Mouse (Mus musculus) heart, adult 2 months (tissue): Measurements from ENCODE around the gene Zc3hav1l. TPM values are rescaled to one million over a fixed set of nuclear protein-coding genes. Genes with fewer than 3 reads are reported as not detected.

Experiments
- DNase-seq, 2 experiments: peaks; one replicate each; pipeline ENCODE4 v3.0.0; 2021
- H3K27ac ChIP-seq: fragments of 200-600 bp; 2 replicates; pipeline ENCODE4 v1.8.1; 2022
- H3K27me3 ChIP-seq: fragments of 200-500 bp; 2 replicates; pipeline ENCODE4 v1.6.1; 2012; ENCODE audit warnings: mild to moderate bottlenecking, low read length, inconsistent platforms, mixed read lengths; ENCODE audit not compliant: control insufficient read depth, insufficient read depth
- H3K36me3 ChIP-seq: fragments of 200-500 bp; 2 replicates; pipeline ENCODE4 v1.6.1; 2012; ENCODE audit warnings: low read length, inconsistent platforms; ENCODE audit not compliant: control insufficient read depth, insufficient read depth
- H3K4me1 ChIP-seq: fragments of 200-500 bp; 2 replicates; pipeline ENCODE4 v1.6.1; 2011; ENCODE audit warnings: low read length; ENCODE audit not compliant: control insufficient read depth, insufficient read depth
- H3K4me3 ChIP-seq: fragments of 200-600 bp; 2 replicates; pipeline ENCODE4 v1.8.1; 2022
- H3K79me2 ChIP-seq: fragments of 200-500 bp; replicated peaks from 2 replicates; pipeline ENCODE4 v1.6.1; 2012; ENCODE audit warnings: mild to moderate bottlenecking, inconsistent platforms, low read length, moderate library complexity, mixed read lengths; ENCODE audit not compliant: control insufficient read depth, insufficient read depth
- H3K9ac ChIP-seq: fragments of 200-500 bp; 2 replicates; pipeline ENCODE4 v1.6.1; 2012; ENCODE audit warnings: low read depth, mild to moderate bottlenecking, control low read depth, inconsistent platforms, low read length, mixed read lengths
- CTCF ChIP-seq: fragments of 200-600 bp; IDR thresholded peaks from 2 replicates; pipeline ENCODE4 v1.8.1; 2022; ENCODE audit warnings: antibody characterized with exemption, mild to moderate bottlenecking, moderate library complexity
- EP300 ChIP-seq: fragments of 200-500 bp; IDR thresholded peaks from 2 replicates; pipeline ENCODE4 v1.6.1; 2011; ENCODE audit warnings: low read depth, low read length, control low read depth; ENCODE audit not compliant: insufficient read depth
- POLR2A ChIP-seq: fragments of 200-500 bp; IDR thresholded peaks from 2 replicates; pipeline ENCODE4 v1.6.1; 2011; ENCODE audit warnings: mild to moderate bottlenecking, low read depth, low read length, control low read depth; ENCODE audit not compliant: insufficient read depth
- WGBS: fragments of 180-500 bp; shearing (Covaris S2); methylation state at CpG from one replicate; pipeline ENCODE4 v1.1.7; 2018; 5-methylcytosine and 5-hydroxymethylcytosine counted together
- intact Hi-C: fragments of 180-260 bp; cut with DNase I; formaldehyde crosslinking; loops from one replicate; pipeline ENCODE4 v1.15.1; 2025
- long read RNA-seq: library from polyadenylated mRNA; stranded (forward); transcript quantifications from one replicate; pipeline ENCODE4 v2.0.0, GENCODE M21; 2021
- polyA plus RNA-seq: library from polyadenylated mRNA; depleted of rRNA; stranded (reverse); fragments of >200 nt; gene quantifications from 2 replicates; pipeline ENCODE4 v1.2.3, GENCODE M21; 2012; rRNA removed
- total RNA-seq, 2 experiments: library from RNA; stranded (reverse); gene quantifications; 2 replicates each; pipeline ENCODE4 v1.2.3; 2021

Zc3hav1l gene
- total RNA-seq: 1 to 10 TPM; 1.0 to 1.6 TPM
- polyA plus RNA-seq: 1.5 and 3.8 TPM in 2 replicates
- long read RNA-seq: 0 reads

GRCm38 (mm10) chr6:38298761-38299401, at the start of gene Zc3hav1l:
TSS of gene Zc3hav1l (minus strand) at chr6:38299259.
- H3K4me3 ChIP-seq: peak within 1 kb of the TSS; percentile 77
- peak; percentile 79 to 81 for DNase-seq
- TF ChIP-seq CTCF (0 out of 2 replicates have a peak, but pooled peaks have one; percentile 4), EP300 (no peak), POLR2A (peak; percentile 49)
- H3K27ac ChIP-seq: peak within 1 kb of the TSS; percentile 68
- H3K79me2 ChIP-seq: no peaks in the 10 kb centered on the region
- WGBS: under 1% methylated on average over 70 of the region's 70 CpGs
- peak within 1 kb of the TSS; percentile 96 for H3K9ac ChIP-seq
- H3K4me1 ChIP-seq: 0 out of 2 replicates have a peak, but pooled peaks cover 1% of the 10 kb centered on the region
- H3K36me3 ChIP-seq: no peaks in the 10 kb centered on the region
- intact Hi-C loops: no loop called here
- no peaks in the 10 kb centered on the region for H3K27me3 ChIP-seq

- Histone ChIP-seq H3K27me3 (no peaks in the 10 kb centered on the region), H3K27ac (no peak overlapping the region), H3K79me2 (0 out of 2 replicates have a peak, but pooled peaks cover 3% of the 10 kb centered on the region), H3K4me3 (no peak overlapping the region), H3K9ac (no peak overlapping the region), H3K4me1 (peaks cover 18% of the 10 kb centered on the region), H3K36me3 (peaks cover 10% of the 10 kb centered on the region)
- DNase-seq: no peak
- 79% methylated on average over 5 of the region's 5 CpGs for WGBS
- TF ChIP-seq EP300: no peak
- TF ChIP-seq POLR2A: no peak
- no peak for TF ChIP-seq CTCF
- intact Hi-C loops: no loop called here
Measured at GRCm38 (mm10) chr6:38347875-38348274, 48.8 kb upstream of the Zc3hav1l start.

GRCm38 (mm10) chr6:38345796-38346195, 46.7 kb upstream of the Zc3hav1l start:
- 21% methylated on average over 7 of the region's 7 CpGs for WGBS
- H3K27me3 ChIP-seq: no peaks in the 10 kb centered on the region
- peaks cover 8% of the 10 kb centered on the region for H3K36me3 ChIP-seq
- DNase-seq: peak; percentile 80 to 82
- 0 out of 2 replicates have a peak, but pooled peaks cover 2% of the 10 kb centered on the region for H3K79me2 ChIP-seq
- peak overlapping the region; percentile 49; the same call in 1 of the 2 replicates for H3K27ac ChIP-seq
- peaks cover 25% of the 10 kb centered on the region for H3K4me1 ChIP-seq
- intact Hi-C loops: no loop called here
- H3K4me3 ChIP-seq: no peak overlapping the region
- H3K9ac ChIP-seq: no peak overlapping the region
- TF ChIP-seq EP300: no peak
- 0 out of 2 replicates have a peak, but pooled peaks have one; percentile 3 for TF ChIP-seq CTCF

- Histone ChIP-seq H3K79me2 (no peaks in the 10 kb centered on the region), H3K4me3 (no peak overlapping the region), H3K9ac (no peak overlapping the region), H3K27ac (no peak overlapping the region), H3K36me3 (peaks cover 8% of the 10 kb centered on the region), H3K27me3 (no peaks in the 10 kb centered on the region), H3K4me1 (peaks cover 22% of the 10 kb centered on the region)
- WGBS: 69% methylated on average over 7 of the region's 7 CpGs
- TF ChIP-seq EP300 (no peak), POLR2A (no peak), CTCF (no peak)
- intact Hi-C loops: no loop called here
- DNase-seq: no peak
Measured at GRCm38 (mm10) chr6:38344006-38344670, 45.1 kb upstream of the Zc3hav1l start.

- Histone ChIP-seq H3K4me3 (no peak overlapping the region), H3K4me1 (peaks cover 22% of the 10 kb centered on the region), H3K9ac (no peak overlapping the region; the same call in 1 of the 2 replicates), H3K27me3 (no peaks in the 10 kb centered on the region), H3K79me2 (no peaks in the 10 kb centered on the region), H3K27ac (no peak overlapping the region), H3K36me3 (peaks cover 8% of the 10 kb centered on the region)
- 46% methylated on average over 3 of the region's 3 CpGs for WGBS
- intact Hi-C loops: no loop called here
- DNase-seq: no peak
- TF ChIP-seq CTCF (no peak), EP300 (no peak), POLR2A (no peak)
Measured at GRCm38 (mm10) chr6:38343581-38343980, 44.5 kb upstream of the Zc3hav1l start.

- H3K79me2 ChIP-seq: no peaks in the 10 kb centered on the region
- no peak overlapping the region for H3K9ac ChIP-seq
- H3K27ac ChIP-seq: no peak overlapping the region
- H3K4me3 ChIP-seq: no peak overlapping the region
- no peak for DNase-seq
- intact Hi-C loops: no loop called here
- WGBS: 45% methylated on average over 8 of the region's 8 CpGs
- TF ChIP-seq POLR2A (no peak), EP300 (no peak), CTCF (no peak)
- no peaks in the 10 kb centered on the region for H3K27me3 ChIP-seq
- peaks cover 22% of the 10 kb centered on the region for H3K4me1 ChIP-seq
- peaks cover 8% of the 10 kb centered on the region for H3K36me3 ChIP-seq
Measured at GRCm38 (mm10) chr6:38342666-38342992, 43.6 kb upstream of the Zc3hav1l start.
